Mouse (Mus musculus) myocyte (in vitro differentiated cells): ENCODE measurements around the gene Fndc3b. TPM values are rescaled to one million over a fixed set of nuclear protein-coding genes. Genes with fewer than 3 reads are reported as not detected.

Source experiments
- H3K27me3 ChIP-seq: one replicate; pipeline ENCODE4 v1.6.1; 2011; ENCODE audit not compliant: control insufficient read depth, insufficient read depth, insufficient read length
- H3K36me3 ChIP-seq: one replicate; pipeline ENCODE4 v1.6.1; 2011; ENCODE audit not compliant: control insufficient read depth, insufficient read depth
- H3K4me2 ChIP-seq: one replicate; pipeline ENCODE4 v1.6.1; 2011; ENCODE audit warnings: low read depth, control low read depth
- H3K4me3 ChIP-seq: one replicate; pipeline ENCODE4 v1.5.1; 2011; ENCODE audit warnings: mild to moderate bottlenecking, control low read depth, moderate library complexity
- H3K79me2 ChIP-seq: one replicate; pipeline ENCODE4 v1.6.1; 2011; ENCODE audit not compliant: control insufficient read depth, insufficient read depth
- H3ac ChIP-seq: one replicate; pipeline ENCODE4 v1.6.1; 2011; ENCODE audit not compliant: control insufficient read depth, insufficient read length
- CEBPB ChIP-seq: IDR thresholded peaks from 2 replicates; pipeline ENCODE4 v1.6.1; 2011; ENCODE audit warnings: mild to moderate bottlenecking, moderate library complexity; ENCODE audit not compliant: poor library complexity, insufficient read depth, severe bottlenecking
- E2F4 ChIP-seq: IDR thresholded peaks from one replicate; pipeline ENCODE4 v1.6.1; 2011; ENCODE audit warnings: mild to moderate bottlenecking, control low read depth, moderate library complexity; ENCODE audit not compliant: insufficient read depth
- MAX ChIP-seq: IDR thresholded peaks from one replicate; pipeline ENCODE4 v1.6.1; 2011; ENCODE audit warnings: low read depth, mild to moderate bottlenecking, control low read depth
- MYOD1 ChIP-seq, 3 experiments: IDR thresholded peaks; one replicate each; pipeline ENCODE4 v1.6.1; 2011; ENCODE audit warnings: control low read depth in 2 of 3, low read depth in 2 of 3, mild to moderate bottlenecking in 2 of 3, moderate library complexity in 1 of 3; ENCODE audit not compliant: insufficient read length in 2 of 3, control insufficient read depth in 1 of 3
- MYOG ChIP-seq, 3 experiments: IDR thresholded peaks; one replicate each; pipeline ENCODE4 v1.6.1; 2011; ENCODE audit warnings: control low read depth in 2 of 3, low read depth in 2 of 3, mild to moderate bottlenecking in 2 of 3; ENCODE audit not compliant: insufficient read length in 2 of 3, control insufficient read depth in 1 of 3, insufficient read depth in 1 of 3
- POLR2A ChIP-seq: IDR thresholded peaks from one replicate; pipeline ENCODE4 v1.6.1; 2011; ENCODE audit warnings: low read depth, mild to moderate bottlenecking, control low read depth, moderate library complexity; ENCODE audit not compliant: insufficient read length
- POLR2AphosphoS2 ChIP-seq: IDR thresholded peaks from one replicate; pipeline ENCODE4 v1.6.1; 2011; ENCODE audit warnings: low read depth, control low read depth; ENCODE audit not compliant: insufficient read length
- REST ChIP-seq: IDR thresholded peaks from one replicate; pipeline ENCODE4 v1.6.1; 2011; ENCODE audit warnings: mild to moderate bottlenecking, control low read depth, moderate library complexity; ENCODE audit not compliant: insufficient read depth, insufficient read length
- SRF ChIP-seq: IDR thresholded peaks from one replicate; pipeline ENCODE4 v1.6.1; 2011; ENCODE audit warnings: low read depth; ENCODE audit not compliant: control insufficient read depth, insufficient read length
- TCF12 ChIP-seq: IDR thresholded peaks from one replicate; pipeline ENCODE4 v1.6.1; 2011; ENCODE audit warnings: mild to moderate bottlenecking, control low read depth; ENCODE audit not compliant: poor library complexity, insufficient read depth, severe bottlenecking
- TCF3 ChIP-seq: IDR thresholded peaks from one replicate; pipeline ENCODE4 v1.6.1; 2011; ENCODE audit warnings: low read depth, control low read depth; ENCODE audit not compliant: insufficient read length
- USF1 ChIP-seq: IDR thresholded peaks from one replicate; pipeline ENCODE4 v1.6.1; 2011; ENCODE audit warnings: low read depth, mild to moderate bottlenecking, control low read depth, moderate library complexity
- polyA plus RNA-seq: library from polyadenylated mRNA; unstranded; fragments of >200 nt; fragmentation: generic; extraction: Trizol; gene quantifications from one replicate; pipeline ENCODE4 v1.2.1, GENCODE M21; 2012; ENCODE audit warnings: missing spikeins

Gene Fndc3b
- polyA plus RNA-seq, 1 experiment, result 25.8 TPM

DNA sequence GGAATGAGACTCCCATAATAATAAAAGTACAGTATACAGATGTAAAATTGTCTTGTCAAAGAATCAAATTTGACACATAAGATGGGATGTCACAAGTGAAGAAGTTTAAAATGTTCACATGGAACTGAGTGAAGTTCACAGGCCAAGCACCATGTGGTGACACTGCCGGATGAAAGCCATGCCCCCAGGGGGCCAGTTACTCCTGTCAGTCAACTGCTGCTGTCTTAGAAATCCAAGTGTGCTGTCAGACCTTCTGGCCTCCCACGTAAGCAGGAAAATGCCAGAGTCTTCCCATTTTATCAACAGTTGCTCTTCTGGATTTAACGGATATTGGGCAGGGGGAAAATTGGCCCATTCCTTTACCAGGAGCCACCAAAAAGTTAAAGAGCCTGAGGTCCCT, 75.3 kb downstream of the Fndc3b start:
- Histone ChIP-seq H3K27me3 (no peaks in the 10 kb centered on the region), H3K4me3 (no peak overlapping the region)
- TF ChIP-seq E2F4, result no peak
- no peak for TF ChIP-seq POLR2A
- TF ChIP-seq USF1, result no peak
- no peak for TF ChIP-seq MYOD1 (IDR thresholded peaks at IDR 0.05; ENCODE audit: control insufficient read depth in 1 of 3, insufficient read length in 2 of 3, low read depth in 2 of 3)
- TF ChIP-seq POLR2AphosphoS2, result no peak
- no peak for TF ChIP-seq TCF3
- TF ChIP-seq CEBPB, result no peak
- TF ChIP-seq MAX, result no peak

DNA sequence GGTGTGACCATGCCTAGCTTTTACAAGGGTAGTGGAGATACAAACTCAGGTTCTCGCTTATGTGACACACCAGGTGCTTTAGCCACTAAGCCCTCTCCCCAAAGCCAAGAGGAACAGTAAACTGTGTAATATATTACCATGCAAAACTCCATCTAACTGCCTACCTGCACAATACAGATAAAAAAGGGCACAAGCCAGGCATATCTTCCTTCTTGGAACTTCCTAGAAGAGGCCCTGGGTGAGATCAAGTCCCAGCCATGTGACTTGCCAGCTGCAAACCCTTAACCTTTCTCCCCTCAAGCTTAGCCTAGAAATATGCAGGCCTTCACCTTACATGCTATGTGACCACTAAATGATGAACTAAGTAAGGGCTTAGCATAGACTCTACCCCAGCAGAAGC, 78.2 kb downstream of the Fndc3b start:
- Histone ChIP-seq H3K79me2 (peaks cover 66% of the 10 kb centered on the region), H3K27me3 (no peaks in the 10 kb centered on the region), H3K36me3 (peaks cover 15% of the 10 kb centered on the region), H3ac (no peak overlapping the region), H3K4me3 (no peak overlapping the region), H3K4me2 (no peak overlapping the region)
- TF ChIP-seq USF1, result no peak
- TF ChIP-seq POLR2AphosphoS2, result no peak
- no peak for TF ChIP-seq TCF12
- no peak for TF ChIP-seq MYOG (IDR thresholded peaks at IDR 0.05; ENCODE audit: control insufficient read depth in 1 of 3, insufficient read depth in 1 of 3, insufficient read length in 2 of 3, low read depth in 2 of 3)
- no peak for TF ChIP-seq TCF3
- TF ChIP-seq MYOD1 (IDR thresholded peaks at IDR 0.05; ENCODE audit: control insufficient read depth in 1 of 3, insufficient read length in 2 of 3, low read depth in 2 of 3), result no peak
- no peak for TF ChIP-seq REST
- no peak for TF ChIP-seq POLR2A
- TF ChIP-seq SRF, result no peak
- no peak for TF ChIP-seq E2F4
- TF ChIP-seq CEBPB, result no peak
- no peak for TF ChIP-seq MAX

More for the DNA sequence above, 75.3 kb downstream of the Fndc3b start:
- H3K36me3 ChIP-seq, result peaks cover 16% of the 10 kb centered on the region
- H3K79me2 ChIP-seq, result peaks cover 60% of the 10 kb centered on the region
- no peak overlapping the region for H3ac ChIP-seq
- no peak overlapping the region for H3K4me2 ChIP-seq

- TF ChIP-seq POLR2A (no peak), USF1 (no peak), SRF (no peak), CEBPB (no peak), MAX (no peak), E2F4 (no peak), TCF12 (no peak), TCF3 (no peak), POLR2AphosphoS2 (peak; percentile 13)
- Histone ChIP-seq H3ac (no peak overlapping the region), H3K27me3 (no peaks in the 10 kb centered on the region), H3K4me2 (no peak overlapping the region), H3K4me3 (no peak overlapping the region), H3K79me2 (peaks cover 73% of the 10 kb centered on the region), H3K36me3 (peaks cover 15% of the 10 kb centered on the region)
Observed at GRCm38 (mm10) chr3:27631112-27631511, 80.0 kb downstream of the Fndc3b start.

DNA sequence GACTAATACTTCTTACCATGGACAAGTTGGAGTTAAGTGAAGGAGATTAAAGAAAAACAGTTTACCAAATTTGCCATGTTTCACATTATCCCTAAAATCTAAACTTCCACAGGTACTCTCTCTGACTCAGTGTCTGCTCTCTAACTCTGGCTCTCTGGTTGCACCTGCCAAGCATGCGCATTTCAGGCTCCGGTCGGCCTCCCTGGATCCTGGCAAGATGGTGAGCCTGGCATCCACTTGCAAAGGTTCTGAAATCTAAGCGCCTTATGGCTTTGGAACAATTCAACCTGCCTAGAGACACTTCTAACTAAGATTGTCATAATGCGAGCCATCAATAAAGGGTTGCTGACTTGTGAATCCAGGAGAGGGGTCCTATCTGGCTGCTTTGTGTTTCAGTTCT, 81.4 kb downstream of the Fndc3b start:
- Histone ChIP-seq H3ac (no peak overlapping the region), H3K79me2 (peaks cover 65% of the 10 kb centered on the region), H3K36me3 (peaks cover 15% of the 10 kb centered on the region), H3K27me3 (no peaks in the 10 kb centered on the region), H3K4me2 (no peak overlapping the region), H3K4me3 (no peak overlapping the region)
- TF ChIP-seq MAX (no peak), POLR2AphosphoS2 (no peak), TCF12 (no peak), TCF3 (no peak), USF1 (no peak), SRF (no peak), MYOD1 (IDR thresholded peaks at IDR 0.05; ENCODE audit: control insufficient read depth in 1 of 3, insufficient read length in 2 of 3, low read depth in 2 of 3) (no peak), POLR2A (no peak), E2F4 (no peak), MYOG (IDR thresholded peaks at IDR 0.05; ENCODE audit: control insufficient read depth in 1 of 3, insufficient read depth in 1 of 3, insufficient read length in 2 of 3, low read depth in 2 of 3) (no peak), REST (no peak), CEBPB (no peak)

- no peak overlapping the region for H3K4me3 ChIP-seq
- H3K4me2 ChIP-seq, result no peak overlapping the region
- peaks cover 58% of the 10 kb centered on the region for H3K79me2 ChIP-seq
- no peaks in the 10 kb centered on the region for H3K27me3 ChIP-seq
- H3ac ChIP-seq, result no peak overlapping the region
- TF ChIP-seq MAX, result no peak
- no peak for TF ChIP-seq TCF12
- no peak for TF ChIP-seq REST
- TF ChIP-seq USF1, result no peak
- TF ChIP-seq POLR2AphosphoS2, result no peak
- TF ChIP-seq SRF, result no peak
- peaks cover 15% of the 10 kb centered on the region for H3K36me3 ChIP-seq
Observed at GRCm38 (mm10) chr3:27626301-27626700, 84.8 kb downstream of the Fndc3b start.
